Mouse (Mus musculus): Measurements from ENCODE around the gene Rnf220. TPM values are rescaled to one million over a fixed set of nuclear protein-coding genes. Genes with fewer than 3 reads are reported as not detected.

The Rnf220 gene
- total RNA-seq, 2 experiments from 2014 or later = 38.0 to 38.5 TPM

Other genes with a start within 250 kb of the Rnf220 start
- gene Tmem53, start 245.1 kb downstream of the Rnf220 start, total RNA-seq (2021) = 1 to 10 TPM; 4.0 to 5.9 TPM
- not detected for gene Armh1, start 244.9 kb downstream of the Rnf220 start, total RNA-seq (2021)
- gene Eri3, start 53.3 kb upstream of the Rnf220 start, total RNA-seq (2021) = 10 to 100 TPM; 68.6 to 70.8 TPM
- 10 to 100 TPM; 17.9 to 18.1 TPM for gene Dmap1, start 185.2 kb upstream of the Rnf220 start, total RNA-seq (2021)
- not detected for gene Gm12845, start 227.4 kb upstream of the Rnf220 start, total RNA-seq (2021)